Mouse (Mus musculus) liver, adult 2 months (tissue): ENCODE data around the gene Ciao2a. TPM values are rescaled to one million over a fixed set of nuclear protein-coding genes. Genes with fewer than 3 reads are reported as not detected.
A peak's percentile ranks its signal among the peaks of the same experiment; 100 is the strongest.

Experiments used
- DNase-seq: peaks from one replicate; pipeline ENCODE4 v3.0.0-alpha.2; 2011; ENCODE audit warnings: low read depth, low spot score; ENCODE audit errors: extremely low read depth
- H3K27ac ChIP-seq: fragments of 200-500 bp; replicated peaks from 2 replicates; pipeline ENCODE4 v1.5.1; 2012; ENCODE audit warnings: low read depth, mild to moderate bottlenecking, control low read depth, inconsistent platforms, low read length; ENCODE audit not compliant: insufficient read depth
- H3K27me3 ChIP-seq: fragments of 200-500 bp; 2 replicates; pipeline ENCODE4 v1.6.1; 2012; ENCODE audit warnings: mild to moderate bottlenecking, moderate library complexity, low read length, inconsistent platforms; ENCODE audit not compliant: control insufficient read depth, insufficient read depth
- H3K36me3 ChIP-seq: fragments of 200-500 bp; 2 replicates; pipeline ENCODE4 v1.6.1; 2012; ENCODE audit warnings: low read length, inconsistent platforms; ENCODE audit not compliant: control insufficient read depth, insufficient read depth
- H3K4me1 ChIP-seq: fragments of 200-500 bp; 2 replicates; pipeline ENCODE4 v1.6.1; 2011; ENCODE audit warnings: low read length; ENCODE audit not compliant: control insufficient read depth, insufficient read depth
- H3K4me3 ChIP-seq: fragments of 200-500 bp; 2 replicates; pipeline ENCODE4 v1.5.1; 2011; ENCODE audit warnings: low read depth, mild to moderate bottlenecking, control low read depth, low read length, moderate library complexity; ENCODE audit not compliant: insufficient read depth
- H3K79me2 ChIP-seq: fragments of 200-500 bp; 2 replicates; pipeline ENCODE4 v1.6.1; 2012; ENCODE audit warnings: inconsistent platforms, mild to moderate bottlenecking, low read length, moderate library complexity; ENCODE audit not compliant: control insufficient read depth, insufficient read depth
- H3K9ac ChIP-seq: fragments of 200-500 bp; 2 replicates; pipeline ENCODE4 v1.6.1; 2012; ENCODE audit warnings: low read depth, mild to moderate bottlenecking, control low read depth, inconsistent platforms, low read length
- CTCF ChIP-seq: fragments of 200-500 bp; IDR thresholded peaks from 2 replicates; pipeline ENCODE4 v1.5.1; 2011; ENCODE audit warnings: low read depth, low read length, control low read depth
- POLR2A ChIP-seq: fragments of 200-500 bp; IDR thresholded peaks from 2 replicates; pipeline ENCODE4 v1.6.1; 2011; ENCODE audit warnings: low read length, control low read depth; ENCODE audit not compliant: insufficient read depth; ENCODE audit errors: extremely low read depth
- WGBS: fragments of 180-500 bp; shearing (Covaris S2); methylation state at CpG from one replicate; pipeline ENCODE4 v1.1.7; 2018; 5-methylcytosine and 5-hydroxymethylcytosine counted together
- polyA plus RNA-seq: library from polyadenylated mRNA; depleted of rRNA; stranded (reverse); fragments of >200 nt; gene quantifications from 2 replicates; pipeline ENCODE4 v1.2.3, GENCODE M21; 2012
- total RNA-seq: library from RNA; depleted of rRNA; stranded (reverse); fragments of >200 nt; gene quantifications from 2 replicates; pipeline ENCODE4 v1.2.3, GENCODE M21; 2014

Ciao2a gene
- total and polyA plus RNA-seq, 2 experiments, result 13.6 to 47.0 TPM

- Histone ChIP-seq H3K36me3 (peaks cover 48% of the 10 kb centered on the region), H3K9ac (no peak overlapping the region), H3K79me2 (no peaks in the 10 kb centered on the region), H3K4me3 (no peak overlapping the region), H3K27me3 (no peaks in the 10 kb centered on the region), H3K27ac (no peak overlapping the region), H3K4me1 (no peaks in the 10 kb centered on the region)
- no peak for DNase-seq
- 93% methylated on average over 6 of the region's 6 CpGs for WGBS
- TF ChIP-seq POLR2A (no peak), CTCF (no peak)
These were observed 23.7 kb upstream of the Ciao2a start for GRCm38 (mm10) chr9:66102668-66103067.

GRCm38 (mm10) chr9:66104601-66105000 lies 21.8 kb upstream of the Ciao2a start:
- Histone ChIP-seq H3K27me3 (no peaks in the 10 kb centered on the region), H3K4me3 (no peak overlapping the region), H3K9ac (no peak overlapping the region), H3K36me3 (peaks cover 47% of the 10 kb centered on the region), H3K27ac (no peak overlapping the region), H3K4me1 (no peaks in the 10 kb centered on the region), H3K79me2 (no peaks in the 10 kb centered on the region)
- no peak for DNase-seq
- WGBS, result 92% methylated on average over 4 of the region's 4 CpGs
- no peak for TF ChIP-seq POLR2A
- TF ChIP-seq CTCF, result no peak

- Histone ChIP-seq H3K27ac (no peak overlapping the region), H3K27me3 (no peaks in the 10 kb centered on the region), H3K79me2 (no peaks in the 10 kb centered on the region), H3K4me3 (no peak overlapping the region), H3K4me1 (peaks cover 4% of the 10 kb centered on the region; the same call in 1 of the 2 replicates), H3K9ac (no peak overlapping the region), H3K36me3 (peaks cover 47% of the 10 kb centered on the region)
- TF ChIP-seq CTCF (no peak), POLR2A (no peak)
- 90% methylated on average over 8 of the region's 8 CpGs for WGBS
- DNase-seq, result no peak
These were observed 21.2 kb upstream of the Ciao2a start for GRCm38 (mm10) chr9:66105168-66105567.

- peak; percentile 32 for DNase-seq
- peaks cover 6% of the 10 kb centered on the region for H3K4me1 ChIP-seq
- H3K9ac ChIP-seq, result no peak overlapping the region
- TF ChIP-seq CTCF (no peak), POLR2A (no peak)
- no peaks in the 10 kb centered on the region for H3K27me3 ChIP-seq
- WGBS, result 97% methylated on average over 1 of the region's 1 CpGs
- no peak overlapping the region for H3K4me3 ChIP-seq
- H3K36me3 ChIP-seq, result peaks cover 29% of the 10 kb centered on the region
- no peak overlapping the region for H3K27ac ChIP-seq
- H3K79me2 ChIP-seq, result no peaks in the 10 kb centered on the region
These were observed 16.8 kb upstream of the Ciao2a start for GRCm38 (mm10) chr9:66109574-66109973.

- no peak overlapping the region for H3K9ac ChIP-seq
- no peak overlapping the region for H3K27ac ChIP-seq
- DNase-seq, result peak; percentile 22
- 36% methylated on average over 8 of the region's 8 CpGs for WGBS
- no peak for TF ChIP-seq CTCF
- TF ChIP-seq POLR2A, result no peak
- H3K4me3 ChIP-seq, result no peak overlapping the region
- H3K27me3 ChIP-seq, result no peaks in the 10 kb centered on the region
- no peaks in the 10 kb centered on the region for H3K79me2 ChIP-seq
- H3K36me3 ChIP-seq, result peaks cover 24% of the 10 kb centered on the region
- H3K4me1 ChIP-seq, result peaks cover 6% of the 10 kb centered on the region
These were observed 16.3 kb upstream of the Ciao2a start for GRCm38 (mm10) chr9:66110126-66110525.

- Histone ChIP-seq H3K9ac (no peak overlapping the region), H3K4me1 (peaks cover 6% of the 10 kb centered on the region), H3K79me2 (no peaks in the 10 kb centered on the region), H3K4me3 (no peak overlapping the region), H3K27ac (no peak overlapping the region), H3K36me3 (peaks cover 22% of the 10 kb centered on the region), H3K27me3 (no peaks in the 10 kb centered on the region)
- WGBS, result 79% methylated on average over 8 of the region's 8 CpGs
- TF ChIP-seq POLR2A (no peak), CTCF (no peak)
- DNase-seq, result no peak
These were observed 15.6 kb upstream of the Ciao2a start for GRCm38 (mm10) chr9:66110611-66111379.
